Mouse (Mus musculus) c-Kit-positive CD71-positive TER-119-negative erythroid progenitor cells, embryonic 14.5 days (primary cell): ENCODE data around the gene Gm3685.
"Not testable (repeated sequence)": the region's sequence is repeated elsewhere in the genome, so short reads cannot be mapped to it uniquely, and the experiment has no call there.

Source experiments
- DNase-seq: peaks from one replicate; pipeline ENCODE4 v3.0.0-alpha.2; 2013; ENCODE audit warnings: low read depth

Gm3685 gene

DNA sequence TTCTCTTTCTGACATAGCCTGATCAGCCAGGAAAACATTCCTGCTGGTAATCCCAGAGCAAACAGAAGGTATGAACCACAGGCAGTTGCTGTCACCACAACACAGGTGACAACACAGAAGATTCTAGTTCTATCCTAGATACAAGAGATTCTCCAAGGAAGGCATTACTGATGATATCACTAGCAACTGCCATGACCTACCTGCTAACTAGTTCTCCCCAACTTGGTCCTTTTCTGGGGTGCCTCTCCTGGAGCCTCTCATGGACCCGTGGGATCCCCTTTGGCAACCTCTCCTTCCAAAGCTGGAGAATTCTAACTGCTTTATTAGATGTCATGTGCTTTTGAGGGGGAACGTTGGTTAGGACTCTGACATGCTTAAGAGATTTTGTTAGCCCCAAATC is at the start of gene Gm3685:
Gene Gm3685, minus strand, starts transcription at position 101 of the 400 bp plus-strand sequence.
- DNase-seq, result not testable (repeated sequence)

DNA sequence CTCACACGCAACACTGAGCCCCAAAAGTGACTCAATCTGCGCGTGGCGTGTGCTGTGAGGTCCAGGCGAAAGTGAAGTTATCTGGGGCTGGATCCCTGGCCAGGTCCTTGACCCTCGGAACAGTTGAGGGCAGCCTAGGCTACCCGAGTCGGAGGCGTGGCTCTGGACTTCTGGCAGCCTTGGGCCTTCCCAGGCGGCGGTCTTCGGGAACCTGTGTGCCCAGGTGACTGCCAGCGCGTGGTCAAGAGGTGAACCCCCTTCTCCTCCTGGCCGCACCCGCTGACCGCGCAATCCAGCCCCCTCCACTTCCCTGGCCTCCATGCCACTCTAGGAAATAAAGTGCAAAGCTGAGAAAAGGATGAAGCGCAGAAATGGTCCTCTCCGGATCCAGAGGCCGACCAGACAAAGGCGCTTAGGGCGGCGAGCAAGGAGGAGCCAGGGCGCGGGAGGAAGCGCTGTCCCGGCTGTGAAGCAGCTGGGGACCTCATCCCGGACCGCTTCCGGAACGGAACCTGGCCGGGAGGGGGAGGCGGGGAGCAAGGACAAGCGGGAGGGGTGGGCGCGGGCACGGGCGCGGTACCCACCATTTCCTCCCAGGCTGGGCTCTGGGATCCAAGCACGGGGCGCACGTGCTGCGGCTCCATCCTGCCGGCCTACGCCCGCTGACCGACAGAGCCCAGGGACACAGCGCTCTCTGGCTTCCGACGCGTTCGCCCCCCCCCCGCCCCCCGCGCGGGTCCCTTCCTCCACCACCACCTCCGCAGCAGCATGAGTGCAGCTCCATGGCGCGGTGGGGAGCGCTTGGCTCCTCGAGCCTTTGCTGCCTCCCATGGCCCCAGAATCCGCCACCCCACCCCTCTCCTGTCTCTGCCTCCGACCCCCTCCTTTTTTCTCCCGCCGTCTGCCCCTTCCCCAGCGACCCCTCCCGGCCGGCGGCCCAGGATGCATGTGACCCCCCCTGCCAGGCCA is 17.7 kb downstream of the Gm3685 start, which contains the start of gene Gm10406:
Gene Gm10406, minus strand, starts transcription at position 669 of the 969 bp plus-strand sequence.
- not testable (repeated sequence) for DNase-seq

DNA sequence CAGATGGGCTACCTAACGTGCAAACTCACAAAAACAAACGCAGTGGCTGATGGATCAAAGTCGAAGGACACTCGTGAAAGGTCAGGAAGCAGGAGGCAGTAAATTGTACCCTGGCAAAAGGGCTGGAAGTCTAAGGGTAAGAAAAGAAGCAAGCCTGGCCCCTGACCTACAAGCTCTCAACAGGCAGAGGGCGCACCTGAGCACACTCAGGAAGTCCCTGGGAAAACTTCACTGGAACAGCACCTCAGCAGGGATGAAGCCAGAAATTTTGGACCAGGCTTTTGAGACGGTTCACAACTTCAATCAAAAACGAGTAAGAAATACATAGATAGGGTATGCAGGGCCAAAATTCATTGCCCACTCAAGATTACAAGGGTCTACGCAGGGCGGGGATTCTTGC is 18.5 kb downstream of the Gm3685 start:
- not testable (repeated sequence) for DNase-seq
